Mouse (Mus musculus): ENCODE measurements around the gene Capn12. TPM values are rescaled to one million over a fixed set of nuclear protein-coding genes. Genes with fewer than 3 reads are reported as not detected.
A peak's percentile ranks its signal among the peaks of the same experiment; 100 is the strongest.

The Capn12 gene
- 0.29 and 0.39 TPM in 2 replicates for polyA plus RNA-seq (2015; fragmentation: Nextera tagmentation; extraction: Ambion mirVana)

GRCm38 (mm10) chr7:28881199-28881598, at the start of gene Capn12:
TSS of gene Capn12 (plus strand) at chr7:28881422.
- Histone ChIP-seq H3K27ac (ENCODE audit: low read length) (no peak within 1 kb of the TSS), H3K4me1 (ENCODE audit: control insufficient read depth, insufficient read depth, low read length) (0 out of 2 replicates have a peak, but pooled peaks cover 2% of the 10 kb centered on the region), H3K27me3 (replicated peaks; ENCODE audit: control insufficient read depth, insufficient read depth, low read length) (no peaks in the 10 kb centered on the region), H3K9ac (ENCODE audit: low read depth, low read length) (no peak within 1 kb of the TSS), H3K9me3 (ENCODE audit: control insufficient read depth, low read length) (no peaks in the 10 kb centered on the region), H3K36me3 (ENCODE audit: control insufficient read depth, insufficient read depth, low read length) (no peaks in the 10 kb centered on the region), H3K4me2 (ENCODE audit: low read depth, low read length) (no peak within 1 kb of the TSS), H3K4me3 (ENCODE audit: low read length) (no peak within 1 kb of the TSS)
- WGBS: 43% methylated on average over 13 of the region's 13 CpGs
- no peak for ATAC-seq

- peak; percentile 77 for ATAC-seq
These were observed 49.1 kb upstream of the Capn12 start for GRCm38 (mm10) chr7:28832137-28832536.

GRCm38 (mm10) chr7:28833723-28834347, 47.4 kb upstream of the Capn12 start, which contains the start of gene Lgals4:
TSS of gene Lgals4 (plus strand) at chr7:28833854.
- 64% methylated on average over 6 of the region's 6 CpGs for WGBS
- ATAC-seq: peak; percentile 84
- H3K27me3 ChIP-seq (replicated peaks; ENCODE audit: control insufficient read depth, insufficient read depth, low read length): no peaks in the 10 kb centered on the region
- H3K4me3 ChIP-seq (ENCODE audit: low read length): peak within 1 kb of the TSS; percentile 49
- peak within 1 kb of the TSS; percentile 74 for H3K9ac ChIP-seq (ENCODE audit: low read depth, low read length)
- H3K4me2 ChIP-seq (ENCODE audit: low read depth, low read length): peak within 1 kb of the TSS; percentile 60; the same call in 1 of the 2 replicates
- peak within 1 kb of the TSS; percentile 96 for H3K27ac ChIP-seq (ENCODE audit: low read length)
- H3K4me1 ChIP-seq (ENCODE audit: control insufficient read depth, insufficient read depth, low read length): peaks cover 9% of the 10 kb centered on the region
- H3K9me3 ChIP-seq (ENCODE audit: control insufficient read depth, low read length): no peaks in the 10 kb centered on the region
- peaks cover 12% of the 10 kb centered on the region for H3K36me3 ChIP-seq (ENCODE audit: control insufficient read depth, insufficient read depth, low read length)

More at GRCm38 (mm10) chr7:28832137-28832536, 49.1 kb upstream of the Capn12 start:
- Histone ChIP-seq H3K27me3 (replicated peaks; ENCODE audit: control insufficient read depth, insufficient read depth, low read length) (no peaks in the 10 kb centered on the region), H3K4me3 (ENCODE audit: low read length) (peak overlapping the region; percentile 14; the same call in 1 of the 2 replicates), H3K4me2 (ENCODE audit: low read depth, low read length) (peak overlapping the region; percentile 43), H3K36me3 (ENCODE audit: control insufficient read depth, insufficient read depth, low read length) (peaks cover 12% of the 10 kb centered on the region), H3K4me1 (ENCODE audit: control insufficient read depth, insufficient read depth, low read length) (peaks cover 18% of the 10 kb centered on the region), H3K9me3 (ENCODE audit: control insufficient read depth, low read length) (no peaks in the 10 kb centered on the region), H3K27ac (ENCODE audit: low read length) (peak overlapping the region; percentile 96), H3K9ac (ENCODE audit: low read depth, low read length) (peak overlapping the region; percentile 56)
- 43% methylated on average over 6 of the region's 6 CpGs for WGBS

- Histone ChIP-seq H3K9me3 (ENCODE audit: control insufficient read depth, low read length) (no peaks in the 10 kb centered on the region), H3K27ac (ENCODE audit: low read length) (peak overlapping the region; percentile 75), H3K4me1 (ENCODE audit: control insufficient read depth, insufficient read depth, low read length) (no peaks in the 10 kb centered on the region), H3K4me2 (ENCODE audit: low read depth, low read length) (peak overlapping the region; percentile 60), H3K36me3 (ENCODE audit: control insufficient read depth, insufficient read depth, low read length) (no peaks in the 10 kb centered on the region), H3K4me3 (ENCODE audit: low read length) (peak overlapping the region; percentile 49), H3K9ac (ENCODE audit: low read depth, low read length) (peak overlapping the region; percentile 74), H3K27me3 (replicated peaks; ENCODE audit: control insufficient read depth, insufficient read depth, low read length) (no peaks in the 10 kb centered on the region)
- ATAC-seq: no peak
- whole genome bisulfite sequencing: 77% methylated on average over 5 of the region's 5 CpGs
These were observed 44.3 kb upstream of the Capn12 start for GRCm38 (mm10) chr7:28836936-28837335.

GRCm38 (mm10) chr7:28838331-28838730, 42.9 kb upstream of the Capn12 start:
- peak overlapping the region; percentile 75 for H3K27ac ChIP-seq (ENCODE audit: low read length)
- WGBS: 58% methylated on average over 9 of the region's 9 CpGs
- peak overlapping the region; percentile 49 for H3K9ac ChIP-seq (ENCODE audit: low read depth, low read length)
- H3K4me3 ChIP-seq (ENCODE audit: low read length): peak overlapping the region; percentile 32
- H3K9me3 ChIP-seq (ENCODE audit: control insufficient read depth, low read length): no peaks in the 10 kb centered on the region
- no peaks in the 10 kb centered on the region for H3K27me3 ChIP-seq (replicated peaks; ENCODE audit: control insufficient read depth, insufficient read depth, low read length)
- no peaks in the 10 kb centered on the region for H3K36me3 ChIP-seq (ENCODE audit: control insufficient read depth, insufficient read depth, low read length)
- ATAC-seq: peak; percentile 60
- H3K4me2 ChIP-seq (ENCODE audit: low read depth, low read length): peak overlapping the region; percentile 60
- no peaks in the 10 kb centered on the region for H3K4me1 ChIP-seq (ENCODE audit: control insufficient read depth, insufficient read depth, low read length)

GRCm38 (mm10) chr7:28847273-28847672, 33.9 kb upstream of the Capn12 start:
- no peaks in the 10 kb centered on the region for H3K36me3 ChIP-seq (ENCODE audit: control insufficient read depth, insufficient read depth, low read length)
- no peak overlapping the region for H3K4me2 ChIP-seq (ENCODE audit: low read depth, low read length)
- H3K9ac ChIP-seq (ENCODE audit: low read depth, low read length): no peak overlapping the region
- H3K27me3 ChIP-seq (replicated peaks; ENCODE audit: control insufficient read depth, insufficient read depth, low read length): no peaks in the 10 kb centered on the region
- ATAC-seq: no peak
- no peak overlapping the region for H3K27ac ChIP-seq (ENCODE audit: low read length)
- H3K9me3 ChIP-seq (ENCODE audit: control insufficient read depth, low read length): no peaks in the 10 kb centered on the region
- 63% methylated on average over 1 of the region's 1 CpGs for WGBS
- H3K4me3 ChIP-seq (ENCODE audit: low read length): no peak overlapping the region
- H3K4me1 ChIP-seq (ENCODE audit: control insufficient read depth, insufficient read depth, low read length): peaks cover 10% of the 10 kb centered on the region

- 23% methylated on average over 1 of the region's 1 CpGs for WGBS
- ATAC-seq: peak; percentile 68
- H3K9me3 ChIP-seq (ENCODE audit: control insufficient read depth, low read length): no peaks in the 10 kb centered on the region
- H3K4me2 ChIP-seq (ENCODE audit: low read depth, low read length): no peak overlapping the region
- H3K27me3 ChIP-seq (replicated peaks; ENCODE audit: control insufficient read depth, insufficient read depth, low read length): no peaks in the 10 kb centered on the region
- H3K4me3 ChIP-seq (ENCODE audit: low read length): no peak overlapping the region
- H3K9ac ChIP-seq (ENCODE audit: low read depth, low read length): peak overlapping the region; percentile 40; the same call in 1 of the 2 replicates
- H3K27ac ChIP-seq (ENCODE audit: low read length): peak overlapping the region; percentile 65
- H3K4me1 ChIP-seq (ENCODE audit: control insufficient read depth, insufficient read depth, low read length): peaks cover 10% of the 10 kb centered on the region
- H3K36me3 ChIP-seq (ENCODE audit: control insufficient read depth, insufficient read depth, low read length): no peaks in the 10 kb centered on the region
These were observed 31.5 kb upstream of the Capn12 start for GRCm38 (mm10) chr7:28849700-28850236.

- Histone ChIP-seq H3K4me2 (ENCODE audit: low read depth, low read length) (peak overlapping the region; percentile 11; the same call in 1 of the 2 replicates), H3K27me3 (replicated peaks; ENCODE audit: control insufficient read depth, insufficient read depth, low read length) (no peaks in the 10 kb centered on the region), H3K4me1 (ENCODE audit: control insufficient read depth, insufficient read depth, low read length) (peaks cover 10% of the 10 kb centered on the region), H3K9me3 (ENCODE audit: control insufficient read depth, low read length) (no peaks in the 10 kb centered on the region), H3K36me3 (ENCODE audit: control insufficient read depth, insufficient read depth, low read length) (no peaks in the 10 kb centered on the region), H3K27ac (ENCODE audit: low read length) (peak overlapping the region; percentile 65), H3K4me3 (ENCODE audit: low read length) (no peak overlapping the region), H3K9ac (ENCODE audit: low read depth, low read length) (no peak overlapping the region)
- 80% methylated on average over 4 of the region's 4 CpGs for WGBS
- ATAC-seq: peak; percentile 65
These were observed 30.6 kb upstream of the Capn12 start for GRCm38 (mm10) chr7:28850642-28851041.

GRCm38 (mm10) chr7:28859953-28860352, 21.3 kb upstream of the Capn12 start:
- WGBS: 93% methylated on average over 2 of the region's 2 CpGs
- Histone ChIP-seq H3K9me3 (ENCODE audit: control insufficient read depth, low read length) (peaks cover 4% of the 10 kb centered on the region; the same call in 1 of the 2 replicates), H3K36me3 (ENCODE audit: control insufficient read depth, insufficient read depth, low read length) (no peaks in the 10 kb centered on the region), H3K27me3 (replicated peaks; ENCODE audit: control insufficient read depth, insufficient read depth, low read length) (no peaks in the 10 kb centered on the region), H3K9ac (ENCODE audit: low read depth, low read length) (no peak overlapping the region), H3K4me1 (ENCODE audit: control insufficient read depth, insufficient read depth, low read length) (peaks cover 9% of the 10 kb centered on the region; the same call in 1 of the 2 replicates), H3K4me2 (ENCODE audit: low read depth, low read length) (no peak overlapping the region), H3K4me3 (ENCODE audit: low read length) (no peak overlapping the region), H3K27ac (ENCODE audit: low read length) (no peak overlapping the region)
- ATAC-seq: no peak
